Mouse (Mus musculus): ENCODE data around the gene Eif2b4.

GRCm38 (mm10) chr5:31179301-31179765 is 13.9 kb downstream of the Eif2b4 start:
- TF ChIP-seq GATA1 (IDR thresholded peaks at IDR 0.05; ENCODE audit: low read length): no peak
- TF ChIP-seq TAL1 (IDR thresholded peaks at IDR 0.05; ENCODE audit: low read length): no peak

Measured in erythroblast, embryonic 14.5 days (primary cell).